Mouse (Mus musculus): ENCODE measurements around the gene Stac3. TPM values are rescaled to one million over a fixed set of nuclear protein-coding genes. Genes with fewer than 3 reads are reported as not detected.
A peak's percentile ranks its signal among the peaks of the same experiment; 100 is the strongest.

The Stac3 gene
- polyA plus RNA-seq, 1 experiment from 2014 or later = 0.31 TPM

DNA sequence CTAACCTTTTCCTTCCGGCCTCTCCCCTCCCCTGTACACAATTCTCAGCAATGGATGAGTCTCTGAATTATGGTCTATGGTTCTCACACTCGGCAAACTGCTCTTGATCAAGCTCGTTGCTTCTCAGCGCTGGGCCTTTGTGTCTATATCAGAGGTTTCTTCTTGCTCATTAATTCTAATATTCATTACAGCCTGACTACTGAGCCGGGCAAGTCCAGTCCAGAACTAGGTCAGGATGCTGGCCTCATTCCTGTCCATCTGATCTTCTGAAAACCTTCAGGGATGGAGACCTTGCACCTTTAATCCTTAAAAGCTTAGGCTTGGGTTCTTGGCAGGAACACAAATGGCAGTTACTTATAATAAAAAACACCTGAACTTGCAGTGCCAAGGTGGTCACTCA is 2.0 kb upstream of the Stac3 start:
- ATAC-seq (ENCODE audit: low read depth) = no peak

DNA sequence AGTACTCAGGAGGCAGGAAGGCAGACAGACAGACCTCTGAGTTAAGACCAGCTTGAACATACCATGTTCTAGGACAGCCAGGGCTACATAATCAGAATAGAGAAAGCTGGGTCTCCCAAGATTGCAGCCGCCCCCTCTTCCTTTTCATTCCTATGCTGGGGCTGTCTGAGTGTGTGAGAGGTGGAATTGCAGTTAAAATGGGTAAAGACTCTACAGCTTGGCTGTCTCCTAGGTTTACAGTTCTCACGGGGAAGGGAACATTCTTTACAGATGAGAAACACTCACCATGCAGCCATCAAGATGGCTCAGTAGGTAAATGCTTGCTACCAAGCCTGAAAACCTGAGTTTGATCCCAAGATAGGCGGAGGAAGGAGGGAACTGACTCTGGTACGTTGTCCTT is 1.4 kb upstream of the Stac3 start:
- Histone ChIP-seq H3K4me1 (ENCODE audit: control insufficient read depth, insufficient read depth, low read length) (no peaks in the 10 kb centered on the region), H3K36me3 (ENCODE audit: control insufficient read depth, insufficient read depth, low read length) (peaks cover 44% of the 10 kb centered on the region), H3K4me2 (ENCODE audit: low read depth, low read length) (no peak overlapping the region), H3K27me3 (ENCODE audit: control insufficient read depth, insufficient read depth, low read length) (no peaks in the 10 kb centered on the region), H3K4me3 (ENCODE audit: low read depth, low read length) (no peak overlapping the region), H3K27ac (ENCODE audit: low read depth, low read length) (no peak overlapping the region), H3K9ac (replicated peaks; ENCODE audit: low read depth, low read length) (no peak overlapping the region), H3K9me3 (ENCODE audit: control insufficient read depth, low read length) (no peaks in the 10 kb centered on the region)
- ATAC-seq (ENCODE audit: low read depth) = no peak
- WGBS = 91% methylated on average over 4 of the region's 4 CpGs

More for the DNA sequence above, 2.0 kb upstream of the Stac3 start:
- Histone ChIP-seq H3K9me3 (ENCODE audit: control insufficient read depth, low read length) (no peaks in the 10 kb centered on the region), H3K9ac (replicated peaks; ENCODE audit: low read depth, low read length) (no peak overlapping the region), H3K36me3 (ENCODE audit: control insufficient read depth, insufficient read depth, low read length) (peaks cover 46% of the 10 kb centered on the region), H3K4me2 (ENCODE audit: low read depth, low read length) (no peak overlapping the region), H3K27ac (ENCODE audit: low read depth, low read length) (no peak overlapping the region), H3K4me3 (ENCODE audit: low read depth, low read length) (no peak overlapping the region), H3K4me1 (ENCODE audit: control insufficient read depth, insufficient read depth, low read length) (no peaks in the 10 kb centered on the region), H3K27me3 (ENCODE audit: control insufficient read depth, insufficient read depth, low read length) (no peaks in the 10 kb centered on the region)
- 78% methylated on average over 5 of the region's 5 CpGs for WGBS

DNA sequence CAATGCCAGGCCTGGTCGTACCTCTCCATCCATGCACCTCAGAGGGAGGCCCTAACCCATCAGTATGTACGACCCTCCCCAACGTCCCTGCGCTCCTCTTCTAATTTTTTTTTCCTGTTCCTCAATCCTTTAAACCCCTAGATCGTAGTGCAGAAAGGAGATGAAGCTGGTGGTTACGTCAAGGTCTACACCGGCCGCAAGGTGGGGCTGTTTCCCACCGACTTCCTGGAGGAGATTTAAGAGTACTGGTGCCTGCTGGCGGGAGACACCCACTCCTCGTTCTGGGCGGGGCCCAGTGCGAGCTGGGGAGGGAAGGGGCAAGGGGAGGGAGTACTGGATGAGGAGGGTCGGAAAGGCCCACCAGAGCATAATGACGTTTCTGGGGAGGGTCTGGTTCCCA is 6.8 kb downstream of the Stac3 start:
- WGBS = 3% methylated on average over 15 of the region's 15 CpGs
- no peak for ATAC-seq (ENCODE audit: low read depth)
- Histone ChIP-seq H3K27me3 (ENCODE audit: control insufficient read depth, insufficient read depth, low read length) (no peaks in the 10 kb centered on the region), H3K9me3 (ENCODE audit: control insufficient read depth, low read length) (no peaks in the 10 kb centered on the region), H3K9ac (replicated peaks; ENCODE audit: low read depth, low read length) (no peak overlapping the region), H3K4me1 (ENCODE audit: control insufficient read depth, insufficient read depth, low read length) (peaks cover 48% of the 10 kb centered on the region), H3K4me2 (ENCODE audit: low read depth, low read length) (peak overlapping the region; percentile 63; the same call in 1 of the 2 replicates), H3K4me3 (ENCODE audit: low read depth, low read length) (no peak overlapping the region; the same call in 1 of the 2 replicates), H3K27ac (ENCODE audit: low read depth, low read length) (0 out of 2 replicates have a peak overlapping the region, but pooled peaks have one; percentile 99), H3K36me3 (ENCODE audit: control insufficient read depth, insufficient read depth, low read length) (no peaks in the 10 kb centered on the region; the same call in 1 of the 2 replicates)

DNA sequence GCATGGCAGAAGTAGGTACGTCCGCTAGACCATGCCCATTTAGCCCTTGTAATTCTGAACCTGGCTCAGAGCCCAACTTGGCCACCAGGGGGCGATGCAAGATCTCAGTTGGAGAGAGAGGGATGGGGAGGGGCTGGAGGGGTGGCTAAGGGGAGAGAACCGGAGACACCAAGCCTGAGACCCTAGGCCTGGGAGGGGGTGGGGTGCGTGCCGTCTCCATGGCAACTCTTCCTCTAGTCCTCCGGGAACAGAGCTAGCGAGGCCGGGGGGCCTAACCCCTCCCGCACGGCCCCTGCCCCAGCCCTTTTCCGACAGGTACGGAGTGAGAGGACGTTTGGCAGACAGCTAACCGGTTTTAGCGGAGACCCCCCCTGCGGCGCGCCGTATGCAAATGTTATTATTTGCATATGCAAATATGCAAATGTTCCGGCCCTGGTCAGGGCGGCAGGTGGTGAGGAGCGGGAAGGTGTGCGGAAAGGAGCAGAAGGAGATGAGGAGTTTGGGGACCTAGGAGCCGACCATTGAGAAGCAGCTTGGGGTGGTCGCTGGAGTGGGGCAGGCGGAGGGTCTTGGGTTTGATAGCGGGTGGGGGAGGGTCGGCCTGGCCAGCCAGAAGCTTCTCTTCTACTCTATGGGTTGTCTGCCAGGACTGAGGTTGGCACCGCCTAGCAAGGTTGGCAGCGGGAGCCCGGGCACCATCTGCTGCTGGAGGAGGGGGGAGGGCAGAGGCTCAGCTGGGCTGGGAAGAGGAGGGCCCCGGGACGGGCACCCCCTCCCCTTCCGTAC is 7.8 kb downstream of the Stac3 start:
- peak; percentile 72 for ATAC-seq (ENCODE audit: low read depth)
- H3K36me3 ChIP-seq (ENCODE audit: control insufficient read depth, insufficient read depth, low read length) = no peaks in the 10 kb centered on the region
- no peaks in the 10 kb centered on the region for H3K9me3 ChIP-seq (ENCODE audit: control insufficient read depth, low read length)
- H3K4me3 ChIP-seq (ENCODE audit: low read depth, low read length) = peak overlapping the region; percentile 32
- peak overlapping the region; percentile 99 for H3K27ac ChIP-seq (ENCODE audit: low read depth, low read length)
- peak overlapping the region; percentile 57 for H3K9ac ChIP-seq (replicated peaks; ENCODE audit: low read depth, low read length)
- peaks cover 58% of the 10 kb centered on the region for H3K4me1 ChIP-seq (ENCODE audit: control insufficient read depth, insufficient read depth, low read length)
- H3K27me3 ChIP-seq (ENCODE audit: control insufficient read depth, insufficient read depth, low read length) = no peaks in the 10 kb centered on the region
- WGBS = under 1% methylated on average over 35 of the region's 35 CpGs
- H3K4me2 ChIP-seq (ENCODE audit: low read depth, low read length) = peak overlapping the region; percentile 63

DNA sequence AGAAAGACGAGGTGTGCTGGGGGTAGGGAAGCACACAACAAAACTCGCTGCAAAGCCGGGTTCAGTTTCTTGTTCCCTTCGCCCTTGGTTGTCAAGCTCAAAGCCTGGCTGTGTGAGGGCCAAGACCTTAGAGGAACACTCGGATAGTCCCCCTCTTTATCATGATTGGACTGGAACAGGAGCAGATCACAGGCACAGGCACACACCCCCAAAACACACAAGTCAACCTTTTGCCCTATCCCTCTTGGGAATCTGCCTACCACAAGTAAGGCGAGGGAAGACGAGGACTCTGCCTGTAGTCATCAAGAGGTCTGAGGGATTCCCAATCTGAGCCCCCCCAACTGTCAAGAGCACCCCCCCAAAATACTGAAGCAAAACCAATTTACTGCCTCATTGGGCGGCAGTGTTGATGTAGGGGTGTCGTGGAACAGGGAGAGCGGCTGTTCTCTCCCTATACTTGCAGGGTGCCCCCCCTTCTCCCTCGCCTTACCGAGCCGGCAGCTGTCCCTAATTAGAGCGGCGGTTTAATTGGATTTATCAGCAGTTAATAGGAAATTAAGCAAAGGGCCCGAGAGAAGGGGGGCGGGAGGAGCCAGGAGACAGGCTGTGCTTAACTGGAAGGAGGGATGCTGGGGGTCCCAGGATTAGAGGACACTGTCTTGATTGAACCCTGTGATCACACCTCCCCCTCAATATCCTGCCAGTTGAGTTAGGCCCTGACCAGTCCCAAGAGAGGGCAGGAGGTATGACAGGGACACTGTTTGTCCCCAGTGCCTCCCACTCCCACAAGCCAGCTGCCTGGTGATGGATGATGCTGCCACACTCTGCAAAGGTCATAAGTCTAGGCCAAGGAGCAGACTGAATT is 8.6 kb downstream of the Stac3 start:
- H3K4me1 ChIP-seq (ENCODE audit: control insufficient read depth, insufficient read depth, low read length) = peaks cover 58% of the 10 kb centered on the region
- WGBS = 5% methylated on average over 17 of the region's 17 CpGs
- peak; percentile 9; the same call in 1 of the 2 replicates for ATAC-seq (ENCODE audit: low read depth)

DNA sequence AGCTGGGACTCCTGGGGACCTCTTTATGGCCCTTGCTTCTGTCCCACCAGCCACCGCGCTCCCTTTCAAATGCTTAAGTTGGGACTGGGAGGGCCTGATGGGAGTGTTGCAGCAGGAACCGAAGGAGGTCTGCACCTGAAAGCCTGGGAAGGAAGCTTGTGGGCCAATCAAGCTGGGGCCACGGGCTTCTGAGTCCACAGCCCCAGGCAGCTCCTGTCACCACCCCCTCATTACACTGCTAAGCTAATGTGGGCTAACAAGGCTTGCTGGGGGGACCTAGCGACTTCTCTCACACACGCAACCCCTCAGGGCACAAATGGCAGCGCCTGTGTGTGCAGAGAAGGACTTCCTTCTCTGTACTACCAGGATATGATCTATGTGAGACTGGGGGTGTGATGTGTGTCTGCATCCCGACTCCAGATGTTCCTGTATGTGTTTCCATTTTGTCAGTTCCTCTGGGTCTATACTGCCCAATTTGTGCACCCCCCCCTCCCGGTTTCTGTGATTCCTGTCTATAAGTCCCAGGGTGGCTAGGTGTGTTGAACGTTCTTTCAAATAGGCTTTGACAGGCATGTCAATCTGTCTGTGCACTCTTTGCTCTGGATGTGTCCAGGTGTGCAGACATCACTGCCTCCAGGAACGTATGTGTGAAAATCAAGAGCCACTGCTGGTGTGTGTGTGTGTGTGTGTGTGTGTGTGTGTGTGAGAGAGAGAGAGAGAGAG is 9.6 kb downstream of the Stac3 start:
- Histone ChIP-seq H3K4me2 (ENCODE audit: low read depth, low read length) (peak overlapping the region; percentile 90), H3K9me3 (ENCODE audit: control insufficient read depth, low read length) (no peaks in the 10 kb centered on the region), H3K36me3 (ENCODE audit: control insufficient read depth, insufficient read depth, low read length) (no peaks in the 10 kb centered on the region), H3K4me3 (ENCODE audit: low read depth, low read length) (peak overlapping the region; percentile 34), H3K27ac (ENCODE audit: low read depth, low read length) (peak overlapping the region; percentile 99), H3K9ac (replicated peaks; ENCODE audit: low read depth, low read length) (peak overlapping the region; percentile 80), H3K4me1 (ENCODE audit: control insufficient read depth, insufficient read depth, low read length) (peaks cover 58% of the 10 kb centered on the region), H3K27me3 (ENCODE audit: control insufficient read depth, insufficient read depth, low read length) (no peaks in the 10 kb centered on the region)
- no peak for ATAC-seq (ENCODE audit: low read depth)
- 5% methylated on average over 11 of the region's 11 CpGs for WGBS

More for the DNA sequence above, 8.6 kb downstream of the Stac3 start:
- Histone ChIP-seq H3K9me3 (ENCODE audit: control insufficient read depth, low read length) (no peaks in the 10 kb centered on the region), H3K4me3 (ENCODE audit: low read depth, low read length) (peak overlapping the region; percentile 32; the same call in 1 of the 2 replicates), H3K27ac (ENCODE audit: low read depth, low read length) (peak overlapping the region; percentile 99), H3K27me3 (ENCODE audit: control insufficient read depth, insufficient read depth, low read length) (no peaks in the 10 kb centered on the region), H3K4me2 (ENCODE audit: low read depth, low read length) (peak overlapping the region; percentile 63), H3K36me3 (ENCODE audit: control insufficient read depth, insufficient read depth, low read length) (no peaks in the 10 kb centered on the region), H3K9ac (replicated peaks; ENCODE audit: low read depth, low read length) (peak overlapping the region; percentile 57)

DNA sequence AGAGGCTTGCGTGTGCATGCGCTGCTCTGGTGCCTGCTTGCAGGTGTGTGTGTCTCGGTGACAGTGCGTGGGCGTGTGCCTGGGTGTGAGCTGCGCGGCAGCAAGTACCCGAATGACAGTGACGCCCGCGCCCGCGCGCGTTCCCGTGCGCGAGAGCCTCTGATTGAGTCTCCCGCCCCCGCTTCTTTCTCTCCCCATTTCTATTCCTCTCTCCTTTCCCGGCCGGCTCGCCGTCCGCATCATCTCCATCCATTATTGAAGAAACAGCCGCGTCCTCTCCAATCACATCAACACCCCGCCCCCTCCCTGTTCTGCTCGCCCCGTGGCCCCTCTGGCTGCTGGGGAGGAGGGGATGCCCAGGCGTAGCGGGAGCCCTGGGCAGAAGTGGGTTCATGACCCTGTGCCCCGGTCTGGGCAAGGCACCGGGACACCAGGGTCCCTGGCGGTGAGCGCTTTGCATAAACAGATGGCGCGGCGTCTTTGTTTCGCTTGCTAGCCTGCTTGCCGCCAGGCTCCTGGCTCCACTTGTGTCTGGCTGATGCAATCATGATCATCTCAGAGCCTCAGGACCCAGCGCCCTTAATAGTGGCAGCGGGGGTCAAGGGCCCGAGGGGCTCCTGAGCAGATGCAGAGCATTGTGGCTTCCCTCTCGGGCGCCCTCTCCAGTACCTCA is 10.3 kb downstream of the Stac3 start:
- Histone ChIP-seq H3K27me3 (ENCODE audit: control insufficient read depth, insufficient read depth, low read length) (no peaks in the 10 kb centered on the region), H3K4me2 (ENCODE audit: low read depth, low read length) (peak overlapping the region; percentile 90), H3K4me3 (ENCODE audit: low read depth, low read length) (peak overlapping the region; percentile 34), H3K4me1 (ENCODE audit: control insufficient read depth, insufficient read depth, low read length) (peaks cover 62% of the 10 kb centered on the region), H3K9me3 (ENCODE audit: control insufficient read depth, low read length) (no peaks in the 10 kb centered on the region), H3K36me3 (ENCODE audit: control insufficient read depth, insufficient read depth, low read length) (no peaks in the 10 kb centered on the region), H3K9ac (replicated peaks; ENCODE audit: low read depth, low read length) (peak overlapping the region; percentile 80), H3K27ac (ENCODE audit: low read depth, low read length) (peak overlapping the region; percentile 99)
- under 1% methylated on average over 44 of the region's 46 CpGs for WGBS
- peak; percentile 6; the same call in 1 of the 2 replicates for ATAC-seq (ENCODE audit: low read depth)

DNA sequence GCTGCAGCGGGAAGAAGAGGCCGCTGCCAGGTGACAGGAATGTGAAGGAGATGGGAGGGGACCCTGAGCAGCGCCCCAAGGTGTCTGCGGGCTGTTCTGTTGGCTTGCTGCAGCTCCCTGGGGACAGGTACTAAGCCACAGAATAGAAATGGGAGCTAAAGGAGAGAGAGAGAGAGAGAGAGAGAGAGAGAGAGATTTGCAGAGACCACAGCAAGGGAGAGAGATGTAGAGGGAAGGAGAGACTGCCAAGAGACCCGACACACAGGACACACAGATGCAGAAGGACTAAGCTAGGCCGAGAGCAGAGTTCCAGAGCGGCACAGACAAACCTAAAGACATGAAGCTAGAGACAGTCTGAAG is 10.8 kb downstream of the Stac3 start:
- H3K9ac ChIP-seq (replicated peaks; ENCODE audit: low read depth, low read length) = peak overlapping the region; percentile 80
- H3K27me3 ChIP-seq (ENCODE audit: control insufficient read depth, insufficient read depth, low read length) = no peaks in the 10 kb centered on the region
- no peak; the same call in 1 of the 2 replicates for ATAC-seq (ENCODE audit: low read depth)
- H3K4me1 ChIP-seq (ENCODE audit: control insufficient read depth, insufficient read depth, low read length) = peaks cover 67% of the 10 kb centered on the region
- 1% methylated on average over 7 of the region's 7 CpGs for WGBS
- H3K9me3 ChIP-seq (ENCODE audit: control insufficient read depth, low read length) = no peaks in the 10 kb centered on the region
- peak overlapping the region; percentile 90 for H3K4me2 ChIP-seq (ENCODE audit: low read depth, low read length)
- peak overlapping the region; percentile 99 for H3K27ac ChIP-seq (ENCODE audit: low read depth, low read length)
- H3K36me3 ChIP-seq (ENCODE audit: control insufficient read depth, insufficient read depth, low read length) = no peaks in the 10 kb centered on the region
- H3K4me3 ChIP-seq (ENCODE audit: low read depth, low read length) = peak overlapping the region; percentile 34

All from neural tube, embryonic 14.5 days (tissue).